Mouse (Mus musculus): ENCODE measurements at regions not wholly inside any gene's neighbourhood (a gene's known extent, or its start where the extent isn't known, plus 50 kb on each side); places are given as distances from the start of the nearest gene placed in this dataset.
A peak's percentile ranks its signal among the peaks of the same experiment; 100 is the strongest.

DNA sequence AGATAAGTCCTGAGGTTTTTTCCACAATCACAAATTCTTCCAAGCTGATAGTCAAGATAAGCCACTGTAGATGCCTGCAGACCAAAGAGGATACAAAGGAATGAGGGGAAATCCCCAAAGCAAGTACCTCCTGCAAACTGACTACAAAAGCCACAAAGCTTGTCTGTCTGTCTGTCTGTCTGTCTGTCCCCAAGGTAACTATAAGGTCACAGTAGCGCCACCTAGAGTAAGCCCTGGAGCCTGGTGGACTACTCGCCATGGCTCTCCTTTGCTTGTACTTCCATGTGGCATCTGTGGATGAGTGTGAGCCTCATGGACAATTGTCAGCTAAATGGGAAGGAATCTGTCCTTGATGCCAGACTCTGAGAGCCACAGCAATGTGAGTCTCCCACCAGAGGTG lies 249.8 kb downstream of the Diras2 start:
- H3K4me1 ChIP-seq (replicated peaks; ENCODE audit: low read depth, low read length) = peaks cover 11% of the 10 kb centered on the region

DNA sequence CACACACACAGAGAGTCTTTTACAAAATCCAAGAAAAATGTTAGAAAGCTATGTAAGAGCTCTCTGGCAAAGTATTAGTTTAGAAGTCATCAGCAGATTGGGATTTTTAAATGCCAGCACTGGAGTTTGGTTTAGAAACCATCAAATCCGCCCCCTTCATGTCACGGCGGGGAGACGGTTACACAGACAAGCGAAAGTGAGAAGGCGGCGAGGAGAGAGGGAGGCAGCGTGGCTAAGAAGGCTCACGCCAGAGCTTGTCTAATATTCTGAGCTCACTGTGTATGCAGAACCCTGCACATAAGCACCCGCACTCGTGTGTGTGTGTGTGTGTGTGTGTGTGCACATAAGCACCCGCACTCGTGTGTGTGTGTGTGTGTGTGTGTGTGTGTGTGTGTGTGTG lies 248.6 kb downstream of the Diras2 start:
- TF ChIP-seq POU5F1 (IDR thresholded peaks at IDR 0.05; ENCODE audit: borderline replicate concordance, low read length) = no peak
- TF ChIP-seq CTCF (conservative IDR thresholded peaks at IDR 0.05; ENCODE audit: low read length) = no peak
- TF ChIP-seq NANOG (IDR thresholded peaks at IDR 0.05; ENCODE audit: borderline replicate concordance, low read length) = no peak
- Histone ChIP-seq H3K4me3 (replicated peaks; ENCODE audit: low read length) (no peak overlapping the region), H3K36me3 (ENCODE audit: insufficient read depth, low read length) (no peaks in the 10 kb centered on the region)

More for the DNA sequence above, 249.8 kb downstream of the Diras2 start:
- TF ChIP-seq CTCF (conservative IDR thresholded peaks at IDR 0.05; ENCODE audit: low read length) (peak; percentile 14; the same call in 1 of the 2 replicates), NANOG (IDR thresholded peaks at IDR 0.05; ENCODE audit: borderline replicate concordance, low read length) (no peak), POU5F1 (IDR thresholded peaks at IDR 0.05; ENCODE audit: borderline replicate concordance, low read length) (no peak)
- Histone ChIP-seq H3K9me3 (ENCODE audit: low read length) (peaks cover 18% of the 10 kb centered on the region; the same call in 1 of the 2 replicates), H3K4me3 (replicated peaks; ENCODE audit: low read length) (no peak overlapping the region), H3K36me3 (ENCODE audit: insufficient read depth, low read length) (no peaks in the 10 kb centered on the region), H3K27me3 (ENCODE audit: insufficient read depth, low read length) (peaks cover 17% of the 10 kb centered on the region)

DNA sequence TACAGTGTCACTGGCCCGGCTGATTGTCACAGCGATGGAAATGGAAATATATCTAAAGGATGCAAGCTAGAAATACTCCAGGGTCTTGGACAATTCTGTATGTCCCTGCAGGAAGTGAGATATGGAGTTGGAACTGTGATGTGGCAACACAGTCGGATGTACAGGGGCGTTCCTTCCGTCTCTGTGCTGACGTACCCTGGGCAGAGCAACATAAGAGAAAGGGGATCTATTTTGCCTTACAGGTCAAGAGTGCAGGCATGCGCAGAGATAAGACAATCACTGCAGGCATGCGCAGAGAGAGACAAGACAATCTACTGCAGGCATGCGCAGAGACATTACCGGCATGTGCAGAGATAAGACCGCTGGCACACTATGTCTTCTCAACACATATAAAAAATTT lies 247.6 kb downstream of the Diras2 start:
- Histone ChIP-seq H3K4me1 (replicated peaks; ENCODE audit: low read depth, low read length) (no peaks in the 10 kb centered on the region), H3K27me3 (ENCODE audit: insufficient read depth, low read length) (peaks cover 14% of the 10 kb centered on the region), H3K36me3 (ENCODE audit: insufficient read depth, low read length) (no peaks in the 10 kb centered on the region), H3K4me3 (replicated peaks; ENCODE audit: low read length) (no peak overlapping the region), H3K9me3 (ENCODE audit: low read length) (peaks cover 38% of the 10 kb centered on the region)
- TF ChIP-seq POU5F1 (IDR thresholded peaks at IDR 0.05; ENCODE audit: borderline replicate concordance, low read length) (no peak), CTCF (conservative IDR thresholded peaks at IDR 0.05; ENCODE audit: low read length) (no peak), NANOG (IDR thresholded peaks at IDR 0.05; ENCODE audit: borderline replicate concordance, low read length) (no peak)

More for the DNA sequence above, 248.6 kb downstream of the Diras2 start:
- peaks cover 29% of the 10 kb centered on the region for H3K9me3 ChIP-seq (ENCODE audit: low read length)
- peaks cover under 1% of the 10 kb centered on the region; the same call in 1 of the 2 replicates for H3K4me1 ChIP-seq (replicated peaks; ENCODE audit: low read depth, low read length)
- H3K27me3 ChIP-seq (ENCODE audit: insufficient read depth, low read length) = peaks cover 17% of the 10 kb centered on the region

DNA sequence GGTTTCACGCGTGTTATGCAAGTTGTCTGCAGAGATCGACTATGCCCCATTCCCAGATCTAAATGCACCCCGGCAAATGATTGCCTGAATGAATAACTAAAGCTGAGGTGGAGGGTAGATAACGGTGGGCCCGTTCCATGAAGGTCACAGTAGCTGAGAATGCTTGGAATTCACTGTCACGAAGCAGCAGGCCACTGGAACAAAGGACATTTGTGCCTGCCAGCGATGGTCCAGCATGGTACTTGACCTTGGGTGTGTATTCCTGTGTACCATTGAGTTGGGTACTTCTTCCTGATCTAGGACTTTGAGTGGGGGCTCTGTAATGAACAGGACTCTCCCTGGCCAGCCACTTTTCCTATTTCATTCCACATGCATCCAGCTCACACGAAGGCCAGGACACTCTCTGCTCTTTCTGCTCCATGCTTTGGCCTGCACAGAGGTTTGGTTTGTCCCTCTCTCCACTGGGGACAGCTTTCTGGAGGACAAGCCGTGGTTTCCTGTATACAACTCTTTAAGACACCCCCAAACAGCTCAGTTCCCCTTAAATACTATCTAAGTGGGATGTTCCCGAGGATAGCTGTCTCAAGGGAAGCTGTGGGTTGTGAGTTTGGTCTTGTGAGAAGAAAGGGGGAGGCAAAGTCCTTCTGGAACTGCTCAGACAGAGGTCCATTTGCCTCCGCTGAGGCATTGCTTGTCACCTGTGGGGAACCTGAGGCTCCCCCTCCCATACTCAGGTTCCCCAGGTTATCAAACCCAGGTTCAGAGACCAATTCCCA lies 246.9 kb downstream of the Diras2 start:
- no peak overlapping the region for H3K4me3 ChIP-seq (replicated peaks; ENCODE audit: low read length)
- H3K36me3 ChIP-seq (ENCODE audit: insufficient read depth, low read length) = no peaks in the 10 kb centered on the region
- peaks cover 14% of the 10 kb centered on the region for H3K27me3 ChIP-seq (ENCODE audit: insufficient read depth, low read length)
- H3K4me1 ChIP-seq (replicated peaks; ENCODE audit: low read depth, low read length) = no peaks in the 10 kb centered on the region
- H3K9me3 ChIP-seq (ENCODE audit: low read length) = peaks cover 46% of the 10 kb centered on the region
- no peak for TF ChIP-seq CTCF (conservative IDR thresholded peaks at IDR 0.05; ENCODE audit: low read length)
- no peak for TF ChIP-seq POU5F1 (IDR thresholded peaks at IDR 0.05; ENCODE audit: borderline replicate concordance, low read length)
- TF ChIP-seq NANOG (IDR thresholded peaks at IDR 0.05; ENCODE audit: borderline replicate concordance, low read length) = no peak

DNA sequence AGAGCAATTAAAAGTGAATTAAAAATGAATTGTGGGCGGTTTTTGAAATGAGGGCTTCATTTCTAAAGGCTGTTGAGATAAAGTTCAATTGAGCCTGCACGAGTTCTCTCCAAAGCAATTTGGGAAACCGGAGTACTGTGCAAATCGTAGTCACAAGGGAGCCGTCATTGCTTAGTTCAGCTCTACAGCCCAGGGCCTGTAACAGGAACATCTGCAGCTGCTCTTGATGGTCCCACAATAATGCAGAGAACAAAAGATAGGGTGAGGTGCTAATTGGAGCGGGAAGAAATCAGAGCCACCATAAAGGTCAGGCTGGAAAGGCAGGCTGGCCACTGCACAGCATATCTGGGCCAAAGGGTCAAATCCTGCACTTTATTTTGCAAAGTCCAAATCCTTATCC lies 242.7 kb downstream of the Diras2 start:
- H3K4me3 ChIP-seq (replicated peaks; ENCODE audit: low read length) = no peak overlapping the region
- TF ChIP-seq CTCF (conservative IDR thresholded peaks at IDR 0.05; ENCODE audit: low read length) (no peak), NANOG (IDR thresholded peaks at IDR 0.05; ENCODE audit: borderline replicate concordance, low read length) (no peak), POU5F1 (IDR thresholded peaks at IDR 0.05; ENCODE audit: borderline replicate concordance, low read length) (no peak)
- H3K9me3 ChIP-seq (ENCODE audit: low read length) = peaks cover 48% of the 10 kb centered on the region
- H3K4me1 ChIP-seq (replicated peaks; ENCODE audit: low read depth, low read length) = no peaks in the 10 kb centered on the region
- H3K27me3 ChIP-seq (ENCODE audit: insufficient read depth, low read length) = no peaks in the 10 kb centered on the region
- H3K36me3 ChIP-seq (ENCODE audit: insufficient read depth, low read length) = no peaks in the 10 kb centered on the region

DNA sequence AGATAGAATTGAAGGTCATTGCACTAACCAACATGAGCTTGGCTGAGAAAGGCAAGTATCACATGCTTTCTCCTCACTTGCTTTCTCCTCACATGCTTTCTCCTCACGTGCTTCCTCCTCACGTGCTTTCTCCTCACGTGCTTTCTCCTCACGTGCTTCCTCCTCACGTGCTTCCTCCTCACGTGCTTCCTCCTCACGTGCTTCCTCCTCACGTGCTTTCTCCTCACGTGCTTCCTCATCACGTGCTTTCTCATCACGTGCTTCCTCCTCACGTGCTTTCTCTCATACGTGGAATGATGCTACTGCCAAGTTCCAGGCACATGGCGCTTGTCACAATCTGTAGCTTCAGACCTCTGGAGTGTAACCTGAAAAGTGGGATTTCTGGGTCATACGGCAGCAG lies 235.2 kb downstream of the Diras2 start:
- Histone ChIP-seq H3K4me1 (replicated peaks; ENCODE audit: low read depth, low read length) (no peaks in the 10 kb centered on the region), H3K4me3 (replicated peaks; ENCODE audit: low read length) (no peak overlapping the region), H3K9me3 (ENCODE audit: low read length) (peaks cover 30% of the 10 kb centered on the region), H3K36me3 (ENCODE audit: insufficient read depth, low read length) (no peaks in the 10 kb centered on the region), H3K27me3 (ENCODE audit: insufficient read depth, low read length) (no peaks in the 10 kb centered on the region)
- TF ChIP-seq CTCF (conservative IDR thresholded peaks at IDR 0.05; ENCODE audit: low read length) = no peak

DNA sequence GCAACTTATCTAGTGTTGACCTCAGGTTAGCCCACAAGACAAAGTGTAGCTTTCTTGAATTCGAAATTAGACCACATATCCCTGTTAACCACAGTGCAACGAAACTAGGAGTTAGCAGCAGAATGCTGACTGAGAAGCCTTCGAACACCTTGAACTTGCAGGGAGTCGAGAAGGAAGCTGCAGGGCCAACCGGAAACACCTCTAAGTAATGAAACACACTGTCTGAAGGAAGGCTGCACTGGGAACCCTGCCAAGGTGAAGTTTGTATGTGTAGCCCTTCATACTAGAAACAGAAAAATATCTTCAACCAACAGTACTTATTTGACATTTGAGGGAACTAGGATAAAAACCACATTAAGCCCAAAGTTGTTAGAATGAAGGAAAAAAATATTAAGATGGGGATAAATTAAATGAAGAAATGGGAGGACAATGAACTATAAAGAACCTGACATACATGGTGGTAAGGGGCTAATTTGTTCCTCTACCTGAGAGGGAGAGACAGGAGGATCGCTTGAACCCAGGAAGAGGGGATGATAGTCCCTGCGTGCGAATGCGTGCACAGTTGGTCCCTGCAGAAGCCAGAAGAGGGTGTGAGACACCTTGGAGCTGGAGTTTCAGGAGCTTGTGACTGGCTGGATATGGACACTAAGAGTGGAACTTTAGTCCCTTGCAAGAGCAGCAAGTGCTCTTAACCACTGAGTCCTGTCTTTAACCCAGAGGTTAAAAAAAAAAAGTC lies 234.4 kb downstream of the Diras2 start:
- H3K36me3 ChIP-seq (ENCODE audit: insufficient read depth, low read length) = no peaks in the 10 kb centered on the region
- H3K27me3 ChIP-seq (ENCODE audit: insufficient read depth, low read length) = no peaks in the 10 kb centered on the region
- H3K4me3 ChIP-seq (replicated peaks; ENCODE audit: low read length) = no peak overlapping the region
- TF ChIP-seq POU5F1 (IDR thresholded peaks at IDR 0.05; ENCODE audit: borderline replicate concordance, low read length) (no peak), NANOG (IDR thresholded peaks at IDR 0.05; ENCODE audit: borderline replicate concordance, low read length) (no peak), CTCF (conservative IDR thresholded peaks at IDR 0.05; ENCODE audit: low read length) (no peak)
- H3K4me1 ChIP-seq (replicated peaks; ENCODE audit: low read depth, low read length) = no peaks in the 10 kb centered on the region
- peaks cover 30% of the 10 kb centered on the region for H3K9me3 ChIP-seq (ENCODE audit: low read length)

DNA sequence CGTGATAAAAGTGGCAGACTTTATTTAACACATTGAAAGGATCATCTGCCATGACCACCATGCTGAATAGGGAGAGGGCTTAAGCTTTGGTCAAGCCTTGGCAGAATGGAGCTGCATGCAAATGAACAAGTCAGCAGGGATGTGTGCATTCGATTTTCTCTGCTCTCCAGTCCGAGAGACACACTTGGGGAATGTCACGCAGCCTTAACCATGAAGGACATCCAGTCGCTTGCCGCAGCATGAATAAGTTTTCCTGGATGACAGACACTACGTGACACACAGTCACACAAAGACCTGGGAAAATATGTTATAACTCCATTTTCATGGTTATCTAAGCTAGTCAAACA lies 233.8 kb downstream of the Diras2 start:
- no peaks in the 10 kb centered on the region for H3K27me3 ChIP-seq (ENCODE audit: insufficient read depth, low read length)
- H3K4me1 ChIP-seq (replicated peaks; ENCODE audit: low read depth, low read length) = no peaks in the 10 kb centered on the region
- no peak for TF ChIP-seq CTCF (conservative IDR thresholded peaks at IDR 0.05; ENCODE audit: low read length)
- TF ChIP-seq POU5F1 (IDR thresholded peaks at IDR 0.05; ENCODE audit: borderline replicate concordance, low read length) = no peak
- no peak for TF ChIP-seq NANOG (IDR thresholded peaks at IDR 0.05; ENCODE audit: borderline replicate concordance, low read length)
- no peak overlapping the region for H3K4me3 ChIP-seq (replicated peaks; ENCODE audit: low read length)
- peaks cover 30% of the 10 kb centered on the region for H3K9me3 ChIP-seq (ENCODE audit: low read length)
- no peaks in the 10 kb centered on the region for H3K36me3 ChIP-seq (ENCODE audit: insufficient read depth, low read length)

All from E14TG2a.4 (cell line).